Mouse (Mus musculus) brain, embryonic 14.5 days (tissue): ENCODE data around the gene Zfp697.

Source experiments
- CTCF ChIP-seq: fragments of 200-500 bp; IDR thresholded peaks from 2 replicates; pipeline ENCODE4 v1.5.1; 2012; ENCODE audit warnings: inconsistent platforms, mild to moderate bottlenecking, moderate library complexity, borderline replicate concordance; ENCODE audit not compliant: insufficient read depth, insufficient read length; ENCODE audit errors: extremely low read depth
- POLR2A ChIP-seq: fragments of 200-500 bp; IDR thresholded peaks from 2 replicates; pipeline ENCODE4 v1.6.1; 2012; ENCODE audit warnings: mild to moderate bottlenecking, inconsistent platforms, borderline replicate concordance; ENCODE audit not compliant: poor library complexity, insufficient read depth, insufficient read length, severe bottlenecking; ENCODE audit errors: extremely low read depth

DNA sequence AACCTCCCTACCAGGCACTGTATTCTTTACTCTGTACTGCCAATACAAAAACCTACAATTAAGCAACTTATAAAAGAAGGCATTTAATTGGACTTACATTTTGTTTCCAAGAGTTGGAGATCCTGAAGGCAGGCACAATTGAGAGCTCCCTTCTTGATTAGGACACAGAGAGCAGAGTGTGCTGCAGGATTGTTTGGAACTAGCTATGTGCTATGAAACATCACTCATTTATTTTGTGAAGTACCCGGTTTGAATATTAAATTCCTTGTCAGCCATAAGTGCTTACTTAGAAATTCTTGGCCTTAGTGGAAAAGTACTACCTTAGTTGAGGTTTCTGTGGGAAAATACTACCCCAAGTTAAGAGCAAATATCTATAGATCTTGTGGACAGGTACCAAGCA lies 342.1 kb downstream of the Zfp697 start, which contains the start of gene Hsd3b2:
- TF ChIP-seq POLR2A = no peak
- no peak for TF ChIP-seq CTCF
